Mouse (Mus musculus) cortical plate, adult 2 months (tissue): ENCODE measurements around the gene Ftsj3.
A peak's percentile ranks its signal among the peaks of the same experiment; 100 is the strongest.

Experiments
- CTCF ChIP-seq: fragments of 200-500 bp; IDR thresholded peaks from 2 replicates; pipeline ENCODE4 v1.5.1; 2011; ENCODE audit warnings: mild to moderate bottlenecking, control low read depth, low read length; ENCODE audit not compliant: insufficient read depth; ENCODE audit errors: extremely low read depth
- POLR2A ChIP-seq: fragments of 200-500 bp; IDR thresholded peaks from 2 replicates; pipeline ENCODE4 v1.6.1; 2011; ENCODE audit warnings: mild to moderate bottlenecking, low read length, control low read depth; ENCODE audit not compliant: insufficient read depth; ENCODE audit errors: extremely low read depth

- TF ChIP-seq CTCF (no peak), POLR2A (peak; percentile 73)
Observed at GRCm38 (mm10) chr11:106215927-106216729, 39.8 kb downstream of the Ftsj3 start, which contains the start of gene Ccdc47.
